ENCODE assay signal across 28 mouse cellular contexts in genomic region chr4:150689553-150689952, GRCm38 (mm10). TPM values are rescaled to one million over a fixed set of nuclear protein-coding genes. Genes with fewer than 3 reads are reported as not detected.
A peak's percentile ranks its signal among the peaks of the same experiment; 100 is the strongest.
DNase-seq lines count a peak whose midpoint lies in the region; ATAC-seq and TF ChIP-seq lines count a peak whose summit lies in the region.
"Had no signal": no experiment of that assay in that cellular context is flagged by ENCODE, and none has a peak within 500 bp of the region (broad histone marks: within the 10 kb centered on the region; RNA-seq: fewer than 3 reads in every experiment).

No protein-coding gene starts in this region.

- no peak for DNase-seq in heart, adult 18-20 months
- DNase-seq in liver, result peak; percentile 43
- no peak for DNase-seq in liver, postnatal 0 days
- DNase-seq in forebrain, embryonic 10.5 days (ENCODE audit: extremely low spot score, low spot score), result no peak
- no peak for DNase-seq in gastrocnemius, adult 2 months
- DNase-seq: adrenal gland, adult 8-10 months; adrenal gland, postnatal 25 days; cerebellum, adult 11-12 months; cerebellum, adult 8-10 months; cerebellum, postnatal 10 days; cerebellum, postnatal 36 days; embryo, embryonic 11 days; gastrocnemius, postnatal 25 days; heart, postnatal 4 days had no signal

- TF ChIP-seq POLR2A in small intestine, adult 2 months (IDR thresholded peaks at IDR 0.05; ENCODE audit: low read depth, low read length), result no peak

- H3K4me2 ChIP-seq in heart, embryonic 13.5 days, result no peak overlapping the region
- no peak overlapping the region for H3K4me2 ChIP-seq in liver, postnatal 0 days (ENCODE audit: low read depth, low read length)
- peak overlapping the region; percentile 31; the same call in 1 of the 2 replicates for H3K4me2 ChIP-seq in liver, embryonic 12.5 days
- H3K4me2 ChIP-seq: embryonic facial prominence, embryonic 13.5 days; forebrain, embryonic 13.5 days; hindbrain, embryonic 12.5 days; hindbrain, embryonic 15.5 days had no signal

- no peaks in the 10 kb centered on the region for H3K27me3 ChIP-seq in heart, embryonic 13.5 days (replicated peaks)
- no peaks in the 10 kb centered on the region for H3K27me3 ChIP-seq in liver, postnatal 0 days (ENCODE audit: insufficient read depth, low read length)
- H3K27me3 ChIP-seq in liver, embryonic 12.5 days (replicated peaks), result no peaks in the 10 kb centered on the region
- no peaks in the 10 kb centered on the region for H3K27me3 ChIP-seq in small intestine, adult 2 months (ENCODE audit: control insufficient read depth, insufficient read depth, low read length)
- no peaks in the 10 kb centered on the region for H3K27me3 ChIP-seq in forebrain, embryonic 10.5 days (ENCODE audit: poor library complexity, severe bottlenecking)
- H3K27me3 ChIP-seq: embryonic facial prominence, embryonic 13.5 days; forebrain, embryonic 13.5 days; hindbrain, embryonic 12.5 days; hindbrain, embryonic 15.5 days had no signal

- ATAC-seq in heart, embryonic 13.5 days (ENCODE audit: extremely low read depth, insufficient number of reproducible peaks, low FRiP score, low TSS enrichment), result no peak
- no peak for ATAC-seq in liver, postnatal 0 days
- ATAC-seq in liver, embryonic 12.5 days, result peak; percentile 82
- ATAC-seq: activated CD4-positive, CD25-positive, alpha-beta regulatory T cell, adult 4 months; CD4-positive, CD25-positive, alpha-beta regulatory T cell, adult 4 months; forebrain, embryonic 13.5 days; forebrain, embryonic 16.5 days had no signal

- no peak overlapping the region for H3K27ac ChIP-seq in heart, embryonic 13.5 days (replicated peaks)
- no peak overlapping the region for H3K27ac ChIP-seq in liver, postnatal 0 days (ENCODE audit: low read depth)
- H3K27ac ChIP-seq in liver, embryonic 12.5 days, result peak overlapping the region; percentile 67
- H3K27ac ChIP-seq in small intestine, adult 2 months (ENCODE audit: insufficient read depth, low read depth, low read length), result peak overlapping the region; percentile 18; the same call in 1 of the 2 replicates
- no peak overlapping the region for H3K27ac ChIP-seq in forebrain, embryonic 10.5 days
- H3K27ac ChIP-seq in gastrocnemius, adult 2 months, result no peak overlapping the region
- H3K27ac ChIP-seq: embryonic facial prominence, embryonic 10.5 days; embryonic facial prominence, embryonic 13.5 days; forebrain, embryonic 13.5 days; hindbrain, embryonic 12.5 days; hindbrain, embryonic 15.5 days had no signal

- no peak for TF ChIP-seq CTCF in liver, postnatal 0 days (IDR thresholded peaks at IDR 0.05; ENCODE audit: low read depth)
- no peak for TF ChIP-seq CTCF in small intestine, adult 2 months (IDR thresholded peaks at IDR 0.05; ENCODE audit: extremely low read depth, insufficient read length, insufficient replicate concordance, low read depth, low read length)
- no peak for TF ChIP-seq CTCF in gastrocnemius, adult 2 months (IDR thresholded peaks at IDR 0.05)

- intact Hi-C loops in gastrocnemius, adult 2 months (cut with DNase I), result no loop called here

- no peaks in the 10 kb centered on the region for H3K36me3 ChIP-seq in heart, embryonic 13.5 days
- H3K36me3 ChIP-seq in liver, postnatal 0 days (replicated peaks; ENCODE audit: insufficient read depth, low read length), result no peaks in the 10 kb centered on the region
- no peaks in the 10 kb centered on the region for H3K36me3 ChIP-seq in liver, embryonic 12.5 days
- no peaks in the 10 kb centered on the region for H3K36me3 ChIP-seq in small intestine, adult 2 months (ENCODE audit: control insufficient read depth, insufficient read depth, low read length)
- no peaks in the 10 kb centered on the region for H3K36me3 ChIP-seq in forebrain, embryonic 10.5 days (replicated peaks)
- H3K36me3 ChIP-seq: embryonic facial prominence, embryonic 10.5 days; embryonic facial prominence, embryonic 13.5 days; hindbrain, embryonic 12.5 days; hindbrain, embryonic 15.5 days had no signal

- 74% methylated on average over 10 of the region's 10 CpGs for WGBS in heart, embryonic 13.5 days
- WGBS in liver, postnatal 0 days (ENCODE audit: insufficient replicate concordance), result 66% methylated on average over 10 of the region's 10 CpGs
- WGBS in liver, embryonic 12.5 days (ENCODE audit: insufficient replicate concordance), result 35% methylated on average over 10 of the region's 10 CpGs
- 41% methylated on average over 10 of the region's 10 CpGs for WGBS in small intestine, adult 2 months
- WGBS in forebrain, embryonic 10.5 days, result 94% methylated on average over 10 of the region's 10 CpGs

- H3K9me3 ChIP-seq in heart, embryonic 13.5 days, result no peaks in the 10 kb centered on the region
- no peaks in the 10 kb centered on the region for H3K9me3 ChIP-seq in liver, postnatal 0 days (ENCODE audit: low read length)
- H3K9me3 ChIP-seq in liver, embryonic 12.5 days (replicated peaks), result no peaks in the 10 kb centered on the region
- no peaks in the 10 kb centered on the region for H3K9me3 ChIP-seq in forebrain, embryonic 10.5 days
- H3K9me3 ChIP-seq: embryonic facial prominence, embryonic 10.5 days; embryonic facial prominence, embryonic 13.5 days; forebrain, embryonic 13.5 days; hindbrain, embryonic 12.5 days; hindbrain, embryonic 15.5 days had no signal

- no peak overlapping the region for H3K4me3 ChIP-seq in heart, embryonic 13.5 days
- no peak overlapping the region for H3K4me3 ChIP-seq in liver, postnatal 0 days (ENCODE audit: low read depth, low read length)
- no peak overlapping the region for H3K4me3 ChIP-seq in liver, embryonic 12.5 days
- H3K4me3 ChIP-seq in small intestine, adult 2 months (ENCODE audit: low read depth, low read length), result no peak overlapping the region
- no peak overlapping the region for H3K4me3 ChIP-seq in forebrain, embryonic 10.5 days
- H3K4me3 ChIP-seq in gastrocnemius, adult 2 months, result no peak overlapping the region
- H3K4me3 ChIP-seq: embryonic facial prominence, embryonic 10.5 days; embryonic facial prominence, embryonic 13.5 days; erythroblast, embryonic 14.5 days; forebrain, embryonic 13.5 days; hindbrain, embryonic 12.5 days; hindbrain, embryonic 15.5 days had no signal

- no peak for TF ChIP-seq EP300 in liver, postnatal 0 days (IDR thresholded peaks at IDR 0.05; ENCODE audit: low read depth)

- peak overlapping the region; percentile 1; the same call in 1 of the 2 replicates for H3K9ac ChIP-seq in heart, embryonic 13.5 days
- H3K9ac ChIP-seq in liver, postnatal 0 days (replicated peaks), result no peak overlapping the region
- no peak overlapping the region for H3K9ac ChIP-seq in liver, embryonic 12.5 days
- H3K9ac ChIP-seq: embryonic facial prominence, embryonic 13.5 days; forebrain, embryonic 13.5 days; hindbrain, embryonic 12.5 days; hindbrain, embryonic 15.5 days had no signal

- H3K4me1 ChIP-seq in heart, embryonic 13.5 days, result peaks cover 26% of the 10 kb centered on the region
- H3K4me1 ChIP-seq in liver, postnatal 0 days (ENCODE audit: insufficient read depth), result peaks cover 8% of the 10 kb centered on the region
- H3K4me1 ChIP-seq in liver, embryonic 12.5 days, result peaks cover 78% of the 10 kb centered on the region
- H3K4me1 ChIP-seq in small intestine, adult 2 months (ENCODE audit: control insufficient read depth, insufficient read depth, insufficient read length, low read length), result peaks cover 49% of the 10 kb centered on the region; the same call in 1 of the 2 replicates
- peaks cover 23% of the 10 kb centered on the region for H3K4me1 ChIP-seq in forebrain, embryonic 10.5 days

RNA-seq across cellular contexts. Expression of gene Slc45a1, which starts 37.6 kb away (rescaled TPM):
- polyA plus RNA-seq in heart, embryonic 13.5 days (2015; fragmentation: Nextera tagmentation; extraction: Ambion mirVana), result 0.05 and 0.08 TPM in 2 replicates
- not detected for total RNA-seq in heart, adult 18-20 months (2021)
- polyA plus RNA-seq in liver, postnatal 0 days (2015; fragmentation: Nextera tagmentation; extraction: Ambion mirVana), result not detected in 2 replicates
- polyA plus RNA-seq in liver, embryonic 12.5 days (2016; fragmentation: Nextera tagmentation; extraction: Ambion mirVana), result 0.05 TPM in 1 of 2 replicates, not detected in the other
- polyA plus RNA-seq in small intestine, adult 2 months (2012; rRNA removed), result 0.11 and 0.38 TPM in 2 replicates
- polyA plus RNA-seq in forebrain, embryonic 10.5 days (2016; fragmentation: Nextera tagmentation; extraction: Ambion mirVana), result 1.1 and 1.6 TPM in 2 replicates
- total RNA-seq in gastrocnemius, adult 2 months (2021), result not detected
- total RNA-seq: gastrocnemius, adult 8-10 months; gastrocnemius, postnatal 25 days; heart, postnatal 4 days had no signal
- polyA plus RNA-seq: CD4-positive, CD25-positive, alpha-beta regulatory T cell, adult 4 months; erythroblast, embryonic 14.5 days; heart, postnatal 0 days had no signal

Comparison
In these comparisons a context has a peak if more than half of its experiments do, and no peak if none do; other contexts are left out.
1. H3K27ac ChIP-seq: peak in liver, embryonic 12.5 days (single experiment) and small intestine, adult 2 months (single experiment); none in heart, embryonic 13.5 days (single experiment), liver, postnatal 0 days (single experiment), forebrain, embryonic 10.5 days (single experiment) and gastrocnemius, adult 2 months (single experiment).